ENCODE assay signal across 12 mouse cellular contexts in the genomic region with DNA sequence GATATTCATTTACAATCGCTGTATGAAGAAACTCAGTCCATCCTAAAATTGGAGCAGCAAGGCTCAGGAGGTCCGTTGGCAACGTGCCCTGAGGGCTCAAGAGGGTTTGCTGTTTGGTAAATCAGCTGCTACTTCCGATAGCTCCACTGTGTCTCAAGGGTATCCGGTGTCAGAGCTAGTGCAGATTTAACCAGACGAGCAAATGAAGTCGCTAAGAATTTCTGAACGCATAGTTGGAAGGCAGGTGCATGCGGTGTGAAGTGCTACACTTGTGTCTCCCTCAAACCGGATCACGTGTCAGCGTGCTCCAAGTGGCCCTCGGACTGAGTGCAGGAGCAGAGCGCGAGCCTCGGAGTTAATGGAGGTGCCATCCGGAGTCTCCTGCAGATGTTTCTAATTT. TPM values are rescaled to one million over a fixed set of nuclear protein-coding genes. Genes with fewer than 3 reads are reported as not detected.
DNase-seq lines count a peak whose midpoint lies in the region; ATAC-seq lines count a peak whose summit lies in the region.
"Had no signal": no experiment of that assay in that cellular context is flagged by ENCODE, and none has a peak within 500 bp of the region (broad histone marks: within the 10 kb centered on the region; RNA-seq: fewer than 3 reads in every experiment).

No protein-coding gene starts in this region.

- H3K4me2 ChIP-seq in forebrain, embryonic 14.5 days (ENCODE audit: low read length): no peak overlapping the region
- H3K4me2 ChIP-seq in forebrain, embryonic 11.5 days (ENCODE audit: low read depth, low read length, severe bottlenecking): no peak overlapping the region
- H3K4me2 ChIP-seq in kidney, embryonic 15.5 days: no peak overlapping the region
- H3K4me2 ChIP-seq: hindbrain, embryonic 15.5 days; midbrain, embryonic 12.5 days had no signal

- no peak for ATAC-seq in forebrain, embryonic 14.5 days
- ATAC-seq in forebrain, embryonic 11.5 days (replicated peaks; ENCODE audit: low FRiP score): no peak
- no peak for ATAC-seq in kidney, embryonic 15.5 days (replicated peaks; ENCODE audit: low FRiP score)
- ATAC-seq: Patski had no signal

- H3K27ac ChIP-seq in forebrain, embryonic 14.5 days (ENCODE audit: low read depth, low read length): no peak overlapping the region
- no peak overlapping the region for H3K27ac ChIP-seq in forebrain, embryonic 11.5 days (ENCODE audit: low read depth, low read length)
- H3K27ac ChIP-seq in kidney, embryonic 15.5 days: no peak overlapping the region
- H3K27ac ChIP-seq: hindbrain, embryonic 15.5 days; midbrain, embryonic 12.5 days had no signal

- WGBS in forebrain, embryonic 14.5 days: 77% methylated on average over 17 of the region's 17 CpGs
- WGBS in forebrain, embryonic 11.5 days: 80% methylated on average over 17 of the region's 17 CpGs
- 48% methylated on average over 17 of the region's 17 CpGs for WGBS in kidney, embryonic 15.5 days

- no peak overlapping the region for H3K4me3 ChIP-seq in forebrain, embryonic 14.5 days (ENCODE audit: low read depth, low read length)
- H3K4me3 ChIP-seq in forebrain, embryonic 11.5 days (ENCODE audit: low read depth, low read length): no peak overlapping the region
- no peak overlapping the region for H3K4me3 ChIP-seq in kidney, embryonic 15.5 days (replicated peaks)
- H3K4me3 ChIP-seq: hindbrain, embryonic 15.5 days; midbrain, embryonic 12.5 days had no signal

- no peaks in the 10 kb centered on the region for H3K27me3 ChIP-seq in forebrain, embryonic 14.5 days (replicated peaks; ENCODE audit: control insufficient read depth, insufficient read depth, low read length)
- H3K27me3 ChIP-seq in forebrain, embryonic 11.5 days (ENCODE audit: control insufficient read depth, insufficient read depth, low read length): no peaks in the 10 kb centered on the region
- 0 out of 2 replicates have a peak, but pooled peaks cover 3% of the 10 kb centered on the region for H3K27me3 ChIP-seq in kidney, embryonic 15.5 days
- H3K27me3 ChIP-seq: hindbrain, embryonic 15.5 days; midbrain, embryonic 12.5 days had no signal

- H3K9ac ChIP-seq in forebrain, embryonic 14.5 days (ENCODE audit: low read length): no peak overlapping the region
- H3K9ac ChIP-seq in forebrain, embryonic 11.5 days (ENCODE audit: low read length): no peak overlapping the region
- H3K9ac ChIP-seq in kidney, embryonic 15.5 days: no peak overlapping the region
- H3K9ac ChIP-seq: hindbrain, embryonic 15.5 days; midbrain, embryonic 12.5 days had no signal

- no peaks in the 10 kb centered on the region for H3K9me3 ChIP-seq in forebrain, embryonic 14.5 days (replicated peaks; ENCODE audit: control insufficient read depth, low read length)
- H3K9me3 ChIP-seq in forebrain, embryonic 11.5 days (ENCODE audit: control insufficient read depth, low read length): no peaks in the 10 kb centered on the region
- 0 out of 2 replicates have a peak, but pooled peaks cover 2% of the 10 kb centered on the region for H3K9me3 ChIP-seq in kidney, embryonic 15.5 days (replicated peaks)
- H3K9me3 ChIP-seq: hindbrain, embryonic 15.5 days had no signal

- intact Hi-C loops in heart, postnatal 14 days (cut with DNase I): loop anchor here (10.0 kb wide), 1 partner anchor 265 kb away; no protein-coding TSS in a partner anchor

- no peaks in the 10 kb centered on the region for H3K4me1 ChIP-seq in forebrain, embryonic 14.5 days (ENCODE audit: control insufficient read depth, insufficient read depth, low read length)
- H3K4me1 ChIP-seq in forebrain, embryonic 11.5 days (replicated peaks; ENCODE audit: control insufficient read depth, insufficient read depth, low read length): no peaks in the 10 kb centered on the region
- H3K4me1 ChIP-seq in kidney, embryonic 15.5 days: no peaks in the 10 kb centered on the region
- H3K4me1 ChIP-seq: hindbrain, embryonic 15.5 days had no signal

- H3K36me3 ChIP-seq in forebrain, embryonic 14.5 days (ENCODE audit: control insufficient read depth, insufficient read depth, low read length): no peaks in the 10 kb centered on the region
- H3K36me3 ChIP-seq in forebrain, embryonic 11.5 days (ENCODE audit: control insufficient read depth, insufficient read depth, low read length): no peaks in the 10 kb centered on the region
- no peaks in the 10 kb centered on the region for H3K36me3 ChIP-seq in kidney, embryonic 15.5 days
- H3K36me3 ChIP-seq: hindbrain, embryonic 15.5 days; midbrain, embryonic 12.5 days had no signal

- peak; percentile 30 for DNase-seq in forebrain, embryonic 14.5 days (ENCODE audit: low spot score)
- DNase-seq in forebrain, embryonic 11.5 days (ENCODE audit: low spot score): no peak
- DNase-seq in kidney, postnatal 10 days: peak; percentile 34
- peak; percentile 4 to 18 for DNase-seq in heart, postnatal 14 days
- peak; percentile 11 to 39 for DNase-seq in lung, postnatal 4 days
- no peak for DNase-seq in layer of hippocampus, postnatal 25 days (ENCODE audit: extremely low spot score in 1 of 2, low spot score in 1 of 2)
- DNase-seq in layer of hippocampus, postnatal 14 days (ENCODE audit: low spot score in 2 of 2): no peak

RNA-seq across cellular contexts. Expression of gene Etnppl, which starts 37.7 kb away (rescaled TPM):
- not detected in 2 replicates for polyA plus RNA-seq in forebrain, embryonic 14.5 days (2014; fragmentation: Nextera tagmentation; extraction: Ambion mirVana)
- polyA plus RNA-seq in forebrain, embryonic 11.5 days (2014; fragmentation: Nextera tagmentation; extraction: Ambion mirVana): not detected in 2 replicates
- polyA plus RNA-seq in kidney, embryonic 15.5 days (2015; fragmentation: Nextera tagmentation; extraction: Ambion mirVana): 0.46 and 0.49 TPM in 2 replicates
- total RNA-seq in heart, postnatal 14 days (2021): not detected
- 1 to 10 TPM; 3.4 to 4.0 TPM for total RNA-seq in layer of hippocampus, postnatal 25 days (2021)
- 1 to 10 TPM; 1.9 to 4.3 TPM for total RNA-seq in layer of hippocampus, postnatal 14 days (2021)
- polyA plus RNA-seq: hindbrain, embryonic 15.5 days; stomach, embryonic 14.5 days had no signal

Comparison
In these comparisons a context has a peak if more than half of its experiments do, and no peak if none do; other contexts are left out.
1. DNase-seq: peak in forebrain, embryonic 14.5 days (single experiment), kidney, postnatal 10 days (single experiment), heart, postnatal 14 days (2 of 2) and lung, postnatal 4 days (2 of 2); none in forebrain, embryonic 11.5 days (single experiment), layer of hippocampus, postnatal 25 days (0 of 2) and layer of hippocampus, postnatal 14 days (0 of 2).